Mouse (Mus musculus): Measurements from ENCODE around the gene Arpc1b. TPM values are rescaled to one million over a fixed set of nuclear protein-coding genes. Genes with fewer than 3 reads are reported as not detected.

The Arpc1b gene
- 1,118 TPM for polyA plus RNA-seq (2017; shearing (Covaris generic))

GRCm38 (mm10) chr5:145114071-145114605 lies at the start of gene Arpc1b:
Gene Arpc1b, plus strand, starts transcription at chr5:145114215.

GRCm38 (mm10) chr5:145083632-145084451 lies 30.2 kb upstream of the Arpc1b start, which contains the start of the genes Arpc1a and Kpna7:
Gene Arpc1a, plus strand, starts transcription at chr5:145083830.
Gene Kpna7, minus strand, starts transcription at chr5:145084030.

GRCm38 (mm10) chr5:145139571-145140519 lies 25.8 kb downstream of the Arpc1b start, which contains the start of the genes Pdap1 and Bud31:
Gene Pdap1, minus strand, starts transcription at chr5:145140238.
Gene Bud31, plus strand, starts transcription at chr5:145140362.

GRCm38 (mm10) chr5:145166536-145167305 lies 52.7 kb downstream of the Arpc1b start, which contains the start of the genes Ptcd1 and Cpsf4:
Gene Ptcd1, minus strand, starts transcription at chr5:145167108.
Gene Cpsf4, plus strand, starts transcription at chr5:145167213.

Other genes starting within 250 kb of the Arpc1b start
- 37.6 TPM for gene Smurf1, start 148.4 kb upstream of the Arpc1b start, polyA plus RNA-seq (2017; shearing (Covaris generic))
- not detected for gene Gm4871, start 81.5 kb upstream of the Arpc1b start, polyA plus RNA-seq (2017; shearing (Covaris generic))
- gene 1700018F24Rik, start 71.2 kb upstream of the Arpc1b start, polyA plus RNA-seq (2017; shearing (Covaris generic)): not detected
- 71.9 TPM for gene Arpc1a, start 30.4 kb upstream of the Arpc1b start, polyA plus RNA-seq (2017; shearing (Covaris generic))
- not detected for gene Kpna7, start 30.2 kb upstream of the Arpc1b start, polyA plus RNA-seq (2017; shearing (Covaris generic))
- gene Pdap1, start 26.0 kb downstream of the Arpc1b start, polyA plus RNA-seq (2017; shearing (Covaris generic)): 36.0 TPM
- 215 TPM for gene Bud31, start 26.1 kb downstream of the Arpc1b start, polyA plus RNA-seq (2017; shearing (Covaris generic))
- gene Ptcd1, start 52.9 kb downstream of the Arpc1b start, polyA plus RNA-seq (2017; shearing (Covaris generic)): 13.6 TPM
- gene Cpsf4, start 53.0 kb downstream of the Arpc1b start, polyA plus RNA-seq (2017; shearing (Covaris generic)): 29.3 TPM
- 234 TPM for gene Atp5j2, start 77.8 kb downstream of the Arpc1b start, polyA plus RNA-seq (2017; shearing (Covaris generic))
- gene Zkscan14, start 87.7 kb downstream of the Arpc1b start, polyA plus RNA-seq (2017; shearing (Covaris generic)): 36.1 TPM
- gene Zkscan5, start 90.3 kb downstream of the Arpc1b start, polyA plus RNA-seq (2017; shearing (Covaris generic)): 3.8 TPM
- 75.0 TPM for gene Zfp655, start 117.5 kb downstream of the Arpc1b start, polyA plus RNA-seq (2017; shearing (Covaris generic))
- 1.3 TPM for gene Zscan25, start 166.3 kb downstream of the Arpc1b start, polyA plus RNA-seq (2017; shearing (Covaris generic))
- gene Cyp3a57, start 231.1 kb downstream of the Arpc1b start, polyA plus RNA-seq (2017; shearing (Covaris generic)): not detected

Measured in effector memory CD4-positive, alpha-beta T cell, adult 5 months (primary cell).